Mouse (Mus musculus) neural tube, embryonic 15.5 days (tissue): ENCODE results near the gene Il24. TPM values are rescaled to one million over a fixed set of nuclear protein-coding genes. Genes with fewer than 3 reads are reported as not detected.

Source experiments
- ATAC-seq: fragments of 200-750 bp; cut with Nextera tagmentation; 2 replicates; pipeline ENCODE4 v1.8.0; 2017; ENCODE audit warnings: mild to moderate bottlenecking, moderate TSS enrichment, moderate library complexity; ENCODE audit not compliant: low FRiP score
- H3K27ac ChIP-seq: fragments of 300-500 bp; sonication (generic); replicated peaks from 2 replicates; pipeline ENCODE4 v1.5.1; 2015; ENCODE audit warnings: mild to moderate bottlenecking, inconsistent platforms
- H3K27me3 ChIP-seq: fragments of 300-500 bp; sonication (generic); replicated peaks from 2 replicates; pipeline ENCODE4 v1.6.1; 2015; ENCODE audit warnings: inconsistent platforms
- H3K36me3 ChIP-seq: fragments of 300-500 bp; sonication (generic); 2 replicates; pipeline ENCODE4 v1.6.1; 2015; ENCODE audit warnings: inconsistent platforms
- H3K4me1 ChIP-seq: fragments of 300-500 bp; sonication (generic); 2 replicates; pipeline ENCODE4 v1.6.1; 2015; ENCODE audit warnings: inconsistent platforms
- H3K4me2 ChIP-seq: fragments of 300-500 bp; sonication (generic); 2 replicates; pipeline ENCODE4 v1.6.1; 2015; ENCODE audit warnings: inconsistent platforms, mild to moderate bottlenecking, moderate library complexity
- H3K4me3 ChIP-seq: fragments of 300-500 bp; sonication (generic); replicated peaks from 2 replicates; pipeline ENCODE4 v1.5.1; 2015; ENCODE audit warnings: mild to moderate bottlenecking, inconsistent platforms
- H3K9ac ChIP-seq: fragments of 300-500 bp; sonication (generic); replicated peaks from 2 replicates; pipeline ENCODE4 v1.6.1; 2015; ENCODE audit warnings: mild to moderate bottlenecking, inconsistent platforms
- H3K9me3 ChIP-seq: fragments of 300-500 bp; sonication (generic); replicated peaks from 2 replicates; pipeline ENCODE4 v1.6.1; 2016; ENCODE audit warnings: inconsistent platforms
- whole genome bisulfite sequencing: fragments of 180-500 bp; shearing (Covaris S2); methylation state at CpG from one replicate; pipeline ENCODE4 v1.1.7; 2015; ENCODE audit warnings: mixed read lengths; 5-methylcytosine and 5-hydroxymethylcytosine counted together
- polyA plus RNA-seq: library from polyadenylated mRNA; unstranded; fragments of >200 nt; fragmentation: Nextera tagmentation; extraction: Ambion mirVana; gene quantifications from 2 replicates; pipeline ENCODE4 v1.2.1, GENCODE M21; 2015

Il24 gene
- not detected in 2 replicates for polyA plus RNA-seq

DNA sequence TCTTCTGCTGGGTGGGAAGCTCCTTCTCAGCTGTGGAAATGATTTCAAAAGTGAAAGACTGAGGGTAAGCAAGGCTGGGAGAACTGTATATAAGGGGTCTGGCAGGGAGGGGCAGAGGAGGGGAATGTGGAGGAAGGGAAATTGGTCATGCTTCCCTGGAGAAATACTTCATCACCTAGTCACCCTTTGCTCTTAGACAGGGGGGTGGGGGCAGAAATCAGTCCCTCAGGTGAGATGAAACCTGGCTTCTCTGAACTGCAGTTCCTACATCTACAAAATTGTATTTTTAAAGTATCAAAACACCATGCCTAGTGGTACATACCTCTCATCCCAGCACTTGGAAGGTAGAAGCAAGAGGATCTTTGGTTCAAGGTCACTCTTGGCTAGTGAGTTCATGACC, at the start of gene Il24:
Gene Il24, minus strand, starts transcription at position 101 of the 400 bp plus-strand sequence.
- no peaks in the 10 kb centered on the region for H3K27me3 ChIP-seq
- H3K4me2 ChIP-seq = no peak within 1 kb of the TSS
- no peaks in the 10 kb centered on the region for H3K4me1 ChIP-seq
- no peak within 1 kb of the TSS for H3K27ac ChIP-seq
- H3K4me3 ChIP-seq = no peak within 1 kb of the TSS
- H3K9me3 ChIP-seq = no peaks in the 10 kb centered on the region
- H3K36me3 ChIP-seq = no peaks in the 10 kb centered on the region
- H3K9ac ChIP-seq = no peak within 1 kb of the TSS
- ATAC-seq = no peak

DNA sequence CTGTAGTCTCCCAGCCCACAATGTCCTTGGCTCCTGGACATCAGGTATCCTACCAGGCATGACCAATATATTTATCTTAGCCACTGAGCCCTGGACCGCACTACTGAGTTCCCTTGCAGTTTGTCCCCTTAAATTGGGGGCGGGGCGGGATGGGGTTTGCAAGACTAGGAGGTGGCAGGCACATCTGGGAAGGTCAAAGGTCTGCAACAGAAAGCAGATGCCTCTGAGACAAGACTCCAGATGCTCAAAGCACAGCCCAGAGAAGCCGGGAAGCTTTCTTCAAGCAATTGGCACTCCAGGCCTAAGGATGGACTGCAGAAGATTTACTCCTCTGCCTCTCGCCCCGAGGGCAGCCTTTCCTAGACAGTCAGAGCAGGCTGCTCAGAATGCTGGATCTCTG, 49.1 kb upstream of the Il24 start:
- no peaks in the 10 kb centered on the region for H3K27me3 ChIP-seq
- no peak overlapping the region for H3K4me3 ChIP-seq
- 62% methylated on average over 6 of the region's 6 CpGs for WGBS
- no peak overlapping the region for H3K9ac ChIP-seq
- no peak overlapping the region for H3K4me2 ChIP-seq
- H3K4me1 ChIP-seq = peaks cover 2% of the 10 kb centered on the region; the same call in 1 of the 2 replicates
- ATAC-seq = no peak
- no peaks in the 10 kb centered on the region for H3K36me3 ChIP-seq
- no peaks in the 10 kb centered on the region for H3K9me3 ChIP-seq
- H3K27ac ChIP-seq = no peak overlapping the region

DNA sequence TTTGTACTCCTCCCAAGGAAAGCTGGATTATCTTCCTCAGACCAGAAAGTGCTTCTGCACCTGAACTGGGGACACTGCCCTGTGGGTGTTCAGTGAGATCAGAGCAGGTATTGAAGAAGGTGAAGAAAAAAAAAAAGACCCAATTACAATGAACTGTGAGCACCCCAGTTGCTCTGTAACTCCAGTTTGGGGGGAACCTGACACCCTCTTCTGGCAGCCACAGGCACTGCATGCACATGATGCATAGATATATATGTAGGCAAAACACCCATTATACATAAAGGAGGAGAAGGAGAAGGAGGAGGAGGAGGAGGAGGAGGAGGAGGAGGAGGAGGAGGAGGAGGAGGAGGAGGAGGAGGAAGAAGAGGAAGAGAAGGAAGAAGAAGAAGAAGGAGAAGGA, 39.2 kb upstream of the Il24 start:
- H3K27ac ChIP-seq = no peak overlapping the region
- no peak overlapping the region for H3K4me2 ChIP-seq
- H3K9me3 ChIP-seq = no peaks in the 10 kb centered on the region
- H3K27me3 ChIP-seq = no peaks in the 10 kb centered on the region
- H3K4me1 ChIP-seq = no peaks in the 10 kb centered on the region
- no peak overlapping the region for H3K9ac ChIP-seq
- no peak overlapping the region for H3K4me3 ChIP-seq
- H3K36me3 ChIP-seq = no peaks in the 10 kb centered on the region
- no peak for ATAC-seq

DNA sequence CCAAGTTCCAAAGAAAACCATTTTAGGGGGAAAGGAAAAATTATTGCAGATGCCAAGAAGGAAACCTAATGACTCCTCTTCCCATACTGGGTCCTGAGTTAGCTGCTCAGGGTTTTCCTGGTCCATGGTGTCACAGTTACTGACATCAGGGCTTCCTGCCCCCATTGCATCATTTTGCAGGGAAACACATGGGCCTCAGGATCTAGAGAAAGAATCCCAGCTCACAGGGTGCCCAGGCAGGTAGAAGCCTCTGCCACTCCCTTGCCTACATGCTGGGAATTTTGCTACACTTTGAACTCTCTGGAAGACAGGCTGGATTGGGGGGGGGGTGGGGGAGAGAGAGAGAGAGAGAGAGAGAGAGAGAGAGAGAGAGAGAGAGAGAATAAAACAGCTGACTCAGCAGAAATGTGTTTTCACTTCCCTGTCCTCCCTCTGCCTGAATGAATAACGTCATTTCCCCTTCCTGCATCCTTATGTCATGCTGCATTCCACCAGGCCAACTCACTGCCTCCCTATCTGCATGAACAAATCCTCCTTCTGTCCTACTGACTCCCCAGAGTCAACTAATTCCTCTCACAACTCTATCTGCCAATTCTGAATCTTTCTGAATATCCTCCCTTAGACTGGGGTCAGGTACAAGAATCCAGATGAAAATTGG, 31.2 kb upstream of the Il24 start:
- H3K4me1 ChIP-seq = no peaks in the 10 kb centered on the region
- H3K27ac ChIP-seq = no peak overlapping the region
- WGBS = 29% methylated on average over 1 of the region's 1 CpGs
- no peaks in the 10 kb centered on the region for H3K27me3 ChIP-seq
- H3K36me3 ChIP-seq = no peaks in the 10 kb centered on the region
- H3K4me2 ChIP-seq = no peak overlapping the region
- H3K9ac ChIP-seq = no peak overlapping the region
- no peaks in the 10 kb centered on the region for H3K9me3 ChIP-seq
- no peak for ATAC-seq
- H3K4me3 ChIP-seq = no peak overlapping the region

DNA sequence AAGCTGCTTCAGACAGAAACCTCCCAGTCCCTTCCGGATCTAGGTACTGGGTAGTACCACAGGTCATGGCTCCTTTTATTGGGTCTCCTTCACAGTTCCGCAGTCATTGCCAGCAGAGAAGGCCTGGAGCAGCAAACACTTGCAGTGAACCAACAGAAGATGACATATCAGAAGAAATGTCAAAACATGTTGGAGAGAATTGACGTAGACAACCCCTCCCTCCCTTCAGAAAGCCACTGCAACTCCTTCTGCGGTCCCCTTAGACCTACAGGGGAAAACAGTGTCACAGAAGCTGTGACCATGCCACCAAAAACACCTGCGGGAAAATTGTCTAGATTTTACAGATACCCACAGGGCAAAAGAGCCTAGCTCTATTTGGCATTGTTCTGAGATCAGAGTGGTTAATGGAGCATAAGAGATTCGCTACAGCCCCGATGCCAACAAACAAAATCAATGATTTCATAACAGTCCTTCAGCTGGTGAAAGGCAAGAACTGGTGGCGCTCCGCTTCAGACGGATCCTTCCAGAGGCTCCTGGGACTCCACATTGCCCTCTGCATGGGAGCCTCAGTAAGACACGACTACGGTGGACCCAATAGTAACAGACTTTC, 24.3 kb upstream of the Il24 start, which contains the start of gene Il20:
Gene Il20, minus strand, starts transcription at position 51 of the 610 bp plus-strand sequence.
- Histone ChIP-seq H3K9ac (no peak within 1 kb of the TSS), H3K9me3 (no peaks in the 10 kb centered on the region), H3K36me3 (no peaks in the 10 kb centered on the region), H3K4me1 (no peaks in the 10 kb centered on the region), H3K4me3 (no peak within 1 kb of the TSS), H3K4me2 (no peak within 1 kb of the TSS), H3K27ac (no peak within 1 kb of the TSS), H3K27me3 (no peaks in the 10 kb centered on the region)
- no peak for ATAC-seq
- 74% methylated on average over 12 of the region's 12 CpGs for WGBS

DNA sequence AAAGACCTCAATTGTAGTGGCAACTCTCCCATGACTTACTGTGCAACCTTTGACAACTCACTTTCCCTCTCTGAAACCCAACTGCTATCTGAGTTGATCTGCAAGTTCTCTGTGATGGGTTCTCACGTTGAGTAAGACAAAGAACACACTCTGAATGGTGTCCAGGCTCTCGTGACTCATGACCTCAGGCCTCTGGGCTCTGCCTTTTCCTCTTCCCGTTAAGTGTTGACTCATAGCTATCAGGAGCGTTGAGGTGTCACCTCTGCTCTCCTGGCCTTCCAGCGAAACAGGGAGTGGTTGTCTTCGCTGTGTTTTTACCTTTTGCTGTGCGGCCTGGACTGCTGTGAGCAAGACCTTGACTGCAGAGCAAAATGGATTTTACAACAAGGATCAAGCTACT, 15.3 kb upstream of the Il24 start:
- no peak for ATAC-seq
- H3K4me2 ChIP-seq = no peak overlapping the region
- no peaks in the 10 kb centered on the region for H3K36me3 ChIP-seq
- no peak overlapping the region for H3K27ac ChIP-seq
- H3K4me1 ChIP-seq = no peaks in the 10 kb centered on the region
- 88% methylated on average over 7 of the region's 7 CpGs for WGBS
- H3K27me3 ChIP-seq = no peaks in the 10 kb centered on the region
- no peak overlapping the region for H3K9ac ChIP-seq
- H3K9me3 ChIP-seq = no peaks in the 10 kb centered on the region
- no peak overlapping the region for H3K4me3 ChIP-seq

DNA sequence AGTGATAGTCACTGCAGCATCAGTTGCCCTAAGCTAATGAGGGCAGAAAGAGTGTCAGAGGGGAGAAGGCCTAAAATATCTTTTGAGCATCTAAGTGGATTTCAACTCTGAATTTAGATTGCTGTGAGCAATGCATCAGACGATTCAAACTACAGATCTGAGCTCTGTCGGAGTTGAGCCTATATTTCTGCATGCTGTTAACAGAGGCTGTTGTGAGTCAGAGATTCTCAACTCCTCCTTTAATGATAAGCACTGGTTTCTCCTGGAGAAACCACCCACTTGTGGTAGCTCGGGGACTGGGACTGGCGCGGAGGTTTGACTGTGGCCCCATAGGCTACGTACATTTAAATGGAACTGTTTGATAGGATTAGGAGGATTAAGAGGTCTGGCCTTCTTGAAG, 7.2 kb upstream of the Il24 start:
- H3K9me3 ChIP-seq = no peaks in the 10 kb centered on the region
- no peaks in the 10 kb centered on the region for H3K4me1 ChIP-seq
- H3K27ac ChIP-seq = no peak overlapping the region
- H3K27me3 ChIP-seq = no peaks in the 10 kb centered on the region
- no peak overlapping the region for H3K9ac ChIP-seq
- no peak for ATAC-seq
- no peak overlapping the region for H3K4me2 ChIP-seq
- H3K36me3 ChIP-seq = no peaks in the 10 kb centered on the region
- no peak overlapping the region for H3K4me3 ChIP-seq
- 78% methylated on average over 6 of the region's 6 CpGs for WGBS

DNA sequence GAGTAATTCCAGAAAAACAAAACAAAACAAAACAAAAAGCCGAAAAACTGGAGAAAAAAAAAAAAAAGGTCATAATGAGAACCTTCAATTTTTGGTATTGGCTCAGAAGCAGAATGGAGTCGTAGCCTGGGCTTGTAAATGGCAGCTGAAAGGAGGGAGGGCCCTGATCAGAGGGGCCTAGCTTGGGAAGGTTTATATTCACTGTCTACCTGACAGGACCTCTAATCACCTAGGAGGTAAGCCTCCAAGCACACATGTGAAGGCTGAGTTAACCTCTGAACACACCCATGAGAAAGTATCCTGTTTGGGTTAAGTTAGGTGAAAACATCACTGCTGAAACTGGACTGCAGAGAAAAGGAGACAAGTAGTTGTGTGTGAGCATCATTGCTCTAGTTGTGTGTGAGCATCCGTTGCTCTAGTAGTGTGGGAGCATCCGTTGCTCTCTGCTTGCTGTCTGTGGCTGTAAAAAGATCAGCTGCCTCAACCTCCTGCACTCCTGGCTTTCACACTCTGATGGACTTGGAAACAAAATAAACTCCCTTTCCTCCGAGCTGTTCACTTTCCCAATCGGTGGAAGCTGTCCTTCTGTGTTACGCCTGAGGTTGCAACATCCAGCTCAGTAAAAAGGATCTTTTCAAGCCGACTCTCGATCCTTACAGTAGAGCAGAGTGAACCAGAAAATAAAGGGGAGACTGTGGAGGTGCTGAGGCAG, 6.2 kb upstream of the Il24 start:
- H3K36me3 ChIP-seq = no peaks in the 10 kb centered on the region
- H3K4me2 ChIP-seq = no peak overlapping the region
- no peak overlapping the region for H3K27ac ChIP-seq
- H3K9me3 ChIP-seq = no peaks in the 10 kb centered on the region
- no peak overlapping the region for H3K4me3 ChIP-seq
- no peak for ATAC-seq
- 75% methylated on average over 9 of the region's 9 CpGs for WGBS
- H3K4me1 ChIP-seq = no peaks in the 10 kb centered on the region
- no peak overlapping the region for H3K9ac ChIP-seq
- no peaks in the 10 kb centered on the region for H3K27me3 ChIP-seq

DNA sequence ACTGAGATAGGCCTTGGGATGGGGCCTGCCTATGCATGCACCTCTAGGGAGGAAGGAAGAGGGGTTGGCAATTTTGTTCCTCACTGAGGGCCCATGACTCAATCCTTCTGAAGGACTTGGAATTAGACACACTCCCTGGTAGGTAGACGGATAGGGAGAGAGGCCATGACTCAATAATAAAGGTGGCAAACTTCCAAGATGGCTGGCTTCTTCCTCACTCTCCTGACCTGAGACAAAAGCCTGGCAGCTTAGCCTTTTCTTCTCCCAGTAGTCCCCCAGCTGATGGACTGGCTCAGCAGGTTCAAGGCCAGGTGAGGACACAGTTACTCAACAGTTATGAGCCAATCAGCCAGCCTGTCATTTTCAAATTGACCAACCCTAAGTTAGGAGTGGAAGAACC, 5.2 kb upstream of the Il24 start:
- H3K36me3 ChIP-seq = no peaks in the 10 kb centered on the region
- no peak overlapping the region for H3K4me3 ChIP-seq
- H3K27ac ChIP-seq = no peak overlapping the region
- no peaks in the 10 kb centered on the region for H3K9me3 ChIP-seq
- WGBS = 73% methylated on average over 1 of the region's 1 CpGs
- no peaks in the 10 kb centered on the region for H3K27me3 ChIP-seq
- H3K4me2 ChIP-seq = no peak overlapping the region
- no peaks in the 10 kb centered on the region for H3K4me1 ChIP-seq
- H3K9ac ChIP-seq = no peak overlapping the region
- no peak for ATAC-seq

DNA sequence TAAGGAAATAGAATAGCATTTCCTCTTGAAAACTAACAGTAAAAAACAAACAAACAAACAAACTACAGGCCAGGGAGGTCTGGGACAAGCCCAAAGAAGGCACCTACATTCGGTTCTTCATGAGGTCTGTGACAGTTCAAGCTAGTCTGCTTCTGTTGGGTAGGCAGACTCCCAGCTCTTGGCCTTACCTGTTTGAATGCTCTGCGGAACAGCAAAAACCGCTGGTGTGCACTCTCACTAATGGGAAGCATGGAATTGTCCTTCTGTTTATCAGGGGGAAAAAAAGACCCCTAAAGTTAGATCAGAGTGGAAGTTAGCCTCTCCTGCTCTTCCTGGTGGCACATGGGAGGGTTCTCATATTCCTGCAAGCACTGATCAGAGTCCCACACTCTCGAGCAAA, 4.1 kb downstream of the Il24 start:
- no peak overlapping the region for H3K9ac ChIP-seq
- 94% methylated on average over 4 of the region's 4 CpGs for WGBS
- no peak overlapping the region for H3K4me2 ChIP-seq
- no peak overlapping the region for H3K27ac ChIP-seq
- no peak for ATAC-seq
- H3K27me3 ChIP-seq = peaks cover 13% of the 10 kb centered on the region
- no peaks in the 10 kb centered on the region for H3K9me3 ChIP-seq
- no peaks in the 10 kb centered on the region for H3K36me3 ChIP-seq
- H3K4me1 ChIP-seq = peaks cover 4% of the 10 kb centered on the region
- H3K4me3 ChIP-seq = no peak overlapping the region

DNA sequence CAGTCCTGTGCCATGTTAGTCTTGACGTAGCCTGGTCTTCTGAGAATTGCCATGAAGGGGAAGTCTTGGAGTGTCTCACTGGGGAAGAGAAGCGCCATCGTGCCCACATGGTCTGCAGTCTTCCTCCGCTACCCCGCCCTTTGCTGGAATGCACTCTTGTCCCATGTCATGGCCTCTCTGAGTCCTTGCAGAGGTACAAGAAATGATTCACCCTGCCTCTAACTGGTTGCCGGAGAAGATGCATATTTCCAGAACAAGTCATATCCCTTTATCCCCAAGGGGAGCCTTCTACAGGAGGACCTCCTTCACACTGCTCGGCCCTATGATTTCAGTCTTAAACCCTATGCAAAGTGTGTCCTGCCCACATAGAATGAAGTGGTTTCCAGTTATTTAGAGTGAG, 7.3 kb downstream of the Il24 start:
- Histone ChIP-seq H3K4me2 (no peak overlapping the region), H3K4me1 (peaks cover 11% of the 10 kb centered on the region), H3K4me3 (no peak overlapping the region), H3K9ac (no peak overlapping the region), H3K27me3 (peaks cover 21% of the 10 kb centered on the region), H3K27ac (no peak overlapping the region), H3K9me3 (no peaks in the 10 kb centered on the region), H3K36me3 (no peaks in the 10 kb centered on the region)
- no peak for ATAC-seq
- 93% methylated on average over 7 of the region's 7 CpGs for WGBS
